Mouse (Mus musculus): ENCODE results near the gene Mis18a. TPM values are rescaled to one million over a fixed set of nuclear protein-coding genes. Genes with fewer than 3 reads are reported as not detected.

Gene Mis18a
- total RNA-seq, 1 experiment from 2014 or later: 19.2 TPM

DNA sequence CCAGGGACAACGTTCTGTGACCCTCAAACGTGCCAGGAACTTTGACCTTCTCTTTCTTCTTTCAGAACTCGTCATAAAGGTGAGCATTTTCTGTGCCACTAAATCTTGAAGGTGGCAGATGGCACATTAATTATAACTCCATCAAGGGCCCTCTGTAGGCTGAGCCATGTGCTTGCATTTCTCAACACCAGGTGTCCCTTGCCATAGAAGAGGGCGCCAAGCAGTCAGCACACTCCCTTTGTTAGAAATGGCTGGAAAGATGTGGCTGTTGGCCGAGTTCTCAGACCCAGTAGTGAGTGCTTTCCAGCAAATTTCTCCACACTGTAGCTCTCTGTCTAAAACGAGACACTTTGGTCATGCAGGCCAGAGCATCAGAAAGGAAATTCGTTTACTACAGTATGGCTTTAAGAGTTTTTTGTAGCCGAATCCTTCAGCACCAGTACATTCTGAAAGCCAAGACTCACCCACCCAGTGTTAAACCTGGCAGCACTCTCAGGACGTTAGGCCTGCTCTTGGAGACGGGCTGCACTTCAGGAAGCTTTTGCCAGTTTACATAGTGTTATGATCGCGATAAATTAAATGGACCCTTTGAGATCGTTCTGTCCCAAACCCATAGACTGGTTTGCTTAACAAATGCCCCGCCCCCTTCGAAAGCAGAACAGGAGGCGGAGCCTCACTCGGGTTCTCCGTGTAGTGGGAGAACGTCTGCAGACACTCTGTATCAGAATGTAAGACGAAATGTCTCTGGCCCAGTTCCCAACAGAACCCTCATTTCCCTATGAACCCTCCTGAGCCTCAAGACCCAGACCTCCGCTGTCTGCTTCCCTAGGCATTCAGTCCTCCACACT lies 53.5 kb downstream of the Mis18a start:
- no peak for ATAC-seq (ENCODE audit: extremely low read depth, insufficient number of reproducible peaks, low FRiP score, poor library complexity, severe bottlenecking)

Other genes starting within 250 kb of the Mis18a start
- not detected in 2 replicates for gene Mrap, start 10.8 kb upstream of the Mis18a start, total RNA-seq (2017)
- gene Urb1, start 83.0 kb upstream of the Mis18a start, total RNA-seq (2017): 11.6 and 11.9 TPM in 2 replicates
- not detected in 2 replicates for gene Eva1c, start 99.3 kb upstream of the Mis18a start, total RNA-seq (2017)
- 22.8 and 42.6 TPM in 2 replicates for gene Cfap298, start 207.7 kb upstream of the Mis18a start, total RNA-seq (2017)